Mouse (Mus musculus) midbrain, embryonic 15.5 days (tissue): ENCODE measurements around the gene Papss2. TPM values are rescaled to one million over a fixed set of nuclear protein-coding genes. Genes with fewer than 3 reads are reported as not detected.

Experiments used
- ATAC-seq: fragments of 200-750 bp; cut with Nextera tagmentation; replicated peaks from 2 replicates; pipeline ENCODE4 v1.8.0; 2017; ENCODE audit warnings: moderate TSS enrichment
- H3K27ac ChIP-seq: fragments of 300-500 bp; sonication (generic); 2 replicates; pipeline ENCODE4 v1.5.1; 2015; ENCODE audit warnings: mild to moderate bottlenecking, inconsistent platforms
- H3K27me3 ChIP-seq: fragments of 300-500 bp; sonication (generic); replicated peaks from 2 replicates; pipeline ENCODE4 v1.6.1; 2015; ENCODE audit warnings: inconsistent platforms
- H3K36me3 ChIP-seq: fragments of 300-500 bp; sonication (generic); replicated peaks from 2 replicates; pipeline ENCODE4 v1.6.1; 2015; ENCODE audit warnings: inconsistent platforms
- H3K4me1 ChIP-seq: fragments of 300-500 bp; sonication (generic); 2 replicates; pipeline ENCODE4 v1.6.1; 2015; ENCODE audit warnings: inconsistent platforms
- H3K4me2 ChIP-seq: fragments of 300-500 bp; sonication (generic); 2 replicates; pipeline ENCODE4 v1.6.1; 2015; ENCODE audit warnings: inconsistent platforms, mild to moderate bottlenecking, moderate library complexity
- H3K4me3 ChIP-seq: fragments of 300-500 bp; sonication (generic); 2 replicates; pipeline ENCODE4 v1.5.1; 2015; ENCODE audit warnings: mild to moderate bottlenecking, inconsistent platforms
- H3K9ac ChIP-seq: fragments of 300-500 bp; sonication (generic); 2 replicates; pipeline ENCODE4 v1.6.1; 2015; ENCODE audit warnings: mild to moderate bottlenecking, inconsistent platforms
- H3K9me3 ChIP-seq: fragments of 300-500 bp; sonication (generic); 2 replicates; pipeline ENCODE4 v1.6.1; 2016; ENCODE audit warnings: inconsistent platforms
- WGBS: fragments of 180-500 bp; shearing (Covaris S2); methylation state at CpG from one replicate; pipeline ENCODE4 v1.1.7; 2015; ENCODE audit warnings: mixed read lengths; 5-methylcytosine and 5-hydroxymethylcytosine counted together
- polyA plus RNA-seq: library from polyadenylated mRNA; unstranded; fragments of >200 nt; fragmentation: Nextera tagmentation; extraction: Ambion mirVana; gene quantifications from 2 replicates; pipeline ENCODE4 v1.2.1, GENCODE M21; 2015

The Papss2 gene
- polyA plus RNA-seq, 1 experiment from 2014 or later, result 0.81 TPM

GRCm38 (mm10) chr19:32569725-32570124 lies 25.9 kb upstream of the Papss2 start:
- no peak overlapping the region for H3K4me3 ChIP-seq
- ATAC-seq, result no peak
- no peaks in the 10 kb centered on the region for H3K36me3 ChIP-seq
- H3K27ac ChIP-seq, result no peak overlapping the region
- H3K9me3 ChIP-seq, result no peaks in the 10 kb centered on the region
- H3K4me2 ChIP-seq, result no peak overlapping the region
- no peaks in the 10 kb centered on the region for H3K27me3 ChIP-seq
- WGBS, result 88% methylated on average over 5 of the region's 5 CpGs
- no peak overlapping the region for H3K9ac ChIP-seq
- no peaks in the 10 kb centered on the region for H3K4me1 ChIP-seq

GRCm38 (mm10) chr19:32572191-32572590 lies 23.4 kb upstream of the Papss2 start:
- WGBS, result 75% methylated on average over 2 of the region's 2 CpGs
- Histone ChIP-seq H3K4me1 (no peaks in the 10 kb centered on the region), H3K9me3 (no peaks in the 10 kb centered on the region), H3K9ac (no peak overlapping the region), H3K27ac (no peak overlapping the region), H3K36me3 (no peaks in the 10 kb centered on the region), H3K4me2 (no peak overlapping the region), H3K27me3 (no peaks in the 10 kb centered on the region), H3K4me3 (no peak overlapping the region)
- ATAC-seq, result no peak

- 92% methylated on average over 6 of the region's 6 CpGs for WGBS
- ATAC-seq, result no peak
These were observed 22.3 kb upstream of the Papss2 start for GRCm38 (mm10) chr19:32573259-32573658.

GRCm38 (mm10) chr19:32574846-32575245 lies 20.7 kb upstream of the Papss2 start:
- no peak for ATAC-seq
- 86% methylated on average over 3 of the region's 3 CpGs for WGBS
- no peaks in the 10 kb centered on the region for H3K4me1 ChIP-seq
- no peak overlapping the region for H3K27ac ChIP-seq
- no peak overlapping the region for H3K4me3 ChIP-seq
- H3K9ac ChIP-seq, result no peak overlapping the region
- H3K9me3 ChIP-seq, result no peaks in the 10 kb centered on the region
- H3K36me3 ChIP-seq, result no peaks in the 10 kb centered on the region
- H3K4me2 ChIP-seq, result no peak overlapping the region
- H3K27me3 ChIP-seq, result no peaks in the 10 kb centered on the region

More at GRCm38 (mm10) chr19:32573259-32573658, 22.3 kb upstream of the Papss2 start:
- no peaks in the 10 kb centered on the region for H3K4me1 ChIP-seq
- H3K27ac ChIP-seq, result no peak overlapping the region
- H3K36me3 ChIP-seq, result no peaks in the 10 kb centered on the region
- no peaks in the 10 kb centered on the region for H3K27me3 ChIP-seq
- no peak overlapping the region for H3K4me2 ChIP-seq
- H3K9ac ChIP-seq, result no peak overlapping the region
- no peaks in the 10 kb centered on the region for H3K9me3 ChIP-seq
- no peak overlapping the region for H3K4me3 ChIP-seq

GRCm38 (mm10) chr19:32577749-32578148 lies 17.8 kb upstream of the Papss2 start:
- no peak overlapping the region for H3K4me3 ChIP-seq
- 33% methylated on average over 1 of the region's 1 CpGs for WGBS
- H3K4me2 ChIP-seq, result no peak overlapping the region
- no peaks in the 10 kb centered on the region for H3K36me3 ChIP-seq
- no peak overlapping the region for H3K27ac ChIP-seq
- no peak overlapping the region for H3K9ac ChIP-seq
- H3K4me1 ChIP-seq, result no peaks in the 10 kb centered on the region
- no peaks in the 10 kb centered on the region for H3K9me3 ChIP-seq
- H3K27me3 ChIP-seq, result no peaks in the 10 kb centered on the region
- no peak for ATAC-seq

GRCm38 (mm10) chr19:32583091-32583766 lies 12.4 kb upstream of the Papss2 start:
- Histone ChIP-seq H3K27me3 (no peaks in the 10 kb centered on the region), H3K9ac (no peak overlapping the region), H3K4me2 (no peak overlapping the region), H3K36me3 (no peaks in the 10 kb centered on the region), H3K4me1 (no peaks in the 10 kb centered on the region), H3K4me3 (no peak overlapping the region), H3K27ac (no peak overlapping the region), H3K9me3 (no peaks in the 10 kb centered on the region)
- WGBS, result 86% methylated on average over 4 of the region's 4 CpGs
- ATAC-seq, result no peak

- no peak overlapping the region for H3K4me3 ChIP-seq
- no peaks in the 10 kb centered on the region for H3K27me3 ChIP-seq
- H3K9ac ChIP-seq, result no peak overlapping the region
- H3K4me1 ChIP-seq, result no peaks in the 10 kb centered on the region
- no peak overlapping the region for H3K27ac ChIP-seq
- no peaks in the 10 kb centered on the region for H3K9me3 ChIP-seq
- no peak overlapping the region for H3K4me2 ChIP-seq
- WGBS, result 57% methylated on average over 6 of the region's 6 CpGs
- no peaks in the 10 kb centered on the region for H3K36me3 ChIP-seq
- ATAC-seq, result no peak
These were observed 7.9 kb upstream of the Papss2 start for GRCm38 (mm10) chr19:32587727-32588126.

GRCm38 (mm10) chr19:32592749-32593148 lies 2.8 kb upstream of the Papss2 start:
- Histone ChIP-seq H3K27me3 (peaks cover 23% of the 10 kb centered on the region), H3K36me3 (no peaks in the 10 kb centered on the region), H3K27ac (no peak overlapping the region), H3K9ac (no peak overlapping the region), H3K9me3 (no peaks in the 10 kb centered on the region), H3K4me3 (no peak overlapping the region), H3K4me2 (no peak overlapping the region), H3K4me1 (peaks cover 10% of the 10 kb centered on the region)
- 95% methylated on average over 7 of the region's 7 CpGs for WGBS
- ATAC-seq, result no peak

GRCm38 (mm10) chr19:32593870-32594269 lies 1.7 kb upstream of the Papss2 start:
- Histone ChIP-seq H3K4me2 (no peak overlapping the region), H3K27me3 (peaks cover 23% of the 10 kb centered on the region), H3K4me3 (no peak overlapping the region), H3K36me3 (no peaks in the 10 kb centered on the region), H3K27ac (no peak overlapping the region), H3K9ac (no peak overlapping the region), H3K4me1 (peaks cover 10% of the 10 kb centered on the region), H3K9me3 (no peaks in the 10 kb centered on the region)
- ATAC-seq, result no peak
- WGBS, result 81% methylated on average over 5 of the region's 5 CpGs

GRCm38 (mm10) chr19:32595131-32595505 lies 472 bp upstream of the Papss2 start:
- peak overlapping the region; percentile 95 for H3K4me2 ChIP-seq
- H3K36me3 ChIP-seq, result no peaks in the 10 kb centered on the region
- WGBS, result 24% methylated on average over 8 of the region's 8 CpGs
- H3K27me3 ChIP-seq, result peaks cover 23% of the 10 kb centered on the region
- H3K9ac ChIP-seq, result peak overlapping the region; percentile 42
- no peak for ATAC-seq
- no peak overlapping the region for H3K27ac ChIP-seq
- H3K4me3 ChIP-seq, result peak overlapping the region; percentile 53
- peaks cover 10% of the 10 kb centered on the region for H3K4me1 ChIP-seq
- no peaks in the 10 kb centered on the region for H3K9me3 ChIP-seq

GRCm38 (mm10) chr19:32599006-32599405 lies 3.4 kb downstream of the Papss2 start:
- H3K36me3 ChIP-seq, result no peaks in the 10 kb centered on the region
- H3K9ac ChIP-seq, result no peak overlapping the region
- peaks cover 23% of the 10 kb centered on the region for H3K27me3 ChIP-seq
- no peak overlapping the region for H3K4me2 ChIP-seq
- peaks cover 10% of the 10 kb centered on the region for H3K4me1 ChIP-seq
- no peak overlapping the region for H3K4me3 ChIP-seq
- whole genome bisulfite sequencing, result 74% methylated on average over 7 of the region's 7 CpGs
- H3K9me3 ChIP-seq, result no peaks in the 10 kb centered on the region
- H3K27ac ChIP-seq, result no peak overlapping the region
- no peak for ATAC-seq

GRCm38 (mm10) chr19:32599436-32599835 lies 3.8 kb downstream of the Papss2 start:
- Histone ChIP-seq H3K36me3 (no peaks in the 10 kb centered on the region), H3K9ac (no peak overlapping the region), H3K9me3 (no peaks in the 10 kb centered on the region), H3K27ac (no peak overlapping the region), H3K4me2 (no peak overlapping the region), H3K4me1 (peaks cover 10% of the 10 kb centered on the region), H3K4me3 (no peak overlapping the region), H3K27me3 (peaks cover 23% of the 10 kb centered on the region)
- no peak for ATAC-seq
- 79% methylated on average over 5 of the region's 5 CpGs for WGBS

- Histone ChIP-seq H3K9me3 (no peaks in the 10 kb centered on the region), H3K4me3 (no peak overlapping the region), H3K27ac (no peak overlapping the region), H3K4me1 (no peaks in the 10 kb centered on the region), H3K36me3 (no peaks in the 10 kb centered on the region), H3K4me2 (no peak overlapping the region), H3K27me3 (peaks cover 8% of the 10 kb centered on the region), H3K9ac (no peak overlapping the region)
- 56% methylated on average over 6 of the region's 6 CpGs for WGBS
- ATAC-seq, result no peak
These were observed 5.6 kb downstream of the Papss2 start for GRCm38 (mm10) chr19:32601033-32601770.
